Mouse (Mus musculus) embryonic fibroblast, embryonic 13.5 days (primary cell): ENCODE results near the gene Rreb1.

ENCODE experiments used
- CTCF ChIP-seq: IDR thresholded peaks from 2 replicates; pipeline ENCODE4 v1.5.1; 2011; ENCODE audit warnings: mild to moderate bottlenecking, control low read depth, low read length, moderate library complexity, borderline replicate concordance; ENCODE audit not compliant: insufficient read depth
- POLR2A ChIP-seq: IDR thresholded peaks from 2 replicates; pipeline ENCODE4 v1.6.1; 2011; ENCODE audit warnings: low read depth, mild to moderate bottlenecking, control low read depth, low read length, moderate library complexity

- TF ChIP-seq POLR2A (no peak), CTCF (no peak)
Measured at GRCm38 (mm10) chr13:37936351-37936750, 158.2 kb downstream of the Rreb1 start.
